Mouse (Mus musculus) testis, postnatal 14 days (tissue): Measurements from ENCODE around the gene Fcer1g.

Experiments
- DNase-seq: peaks from one replicate; pipeline ENCODE4 v3.0.0; 2021; ENCODE audit warnings: low spot score

The Fcer1g gene

DNA sequence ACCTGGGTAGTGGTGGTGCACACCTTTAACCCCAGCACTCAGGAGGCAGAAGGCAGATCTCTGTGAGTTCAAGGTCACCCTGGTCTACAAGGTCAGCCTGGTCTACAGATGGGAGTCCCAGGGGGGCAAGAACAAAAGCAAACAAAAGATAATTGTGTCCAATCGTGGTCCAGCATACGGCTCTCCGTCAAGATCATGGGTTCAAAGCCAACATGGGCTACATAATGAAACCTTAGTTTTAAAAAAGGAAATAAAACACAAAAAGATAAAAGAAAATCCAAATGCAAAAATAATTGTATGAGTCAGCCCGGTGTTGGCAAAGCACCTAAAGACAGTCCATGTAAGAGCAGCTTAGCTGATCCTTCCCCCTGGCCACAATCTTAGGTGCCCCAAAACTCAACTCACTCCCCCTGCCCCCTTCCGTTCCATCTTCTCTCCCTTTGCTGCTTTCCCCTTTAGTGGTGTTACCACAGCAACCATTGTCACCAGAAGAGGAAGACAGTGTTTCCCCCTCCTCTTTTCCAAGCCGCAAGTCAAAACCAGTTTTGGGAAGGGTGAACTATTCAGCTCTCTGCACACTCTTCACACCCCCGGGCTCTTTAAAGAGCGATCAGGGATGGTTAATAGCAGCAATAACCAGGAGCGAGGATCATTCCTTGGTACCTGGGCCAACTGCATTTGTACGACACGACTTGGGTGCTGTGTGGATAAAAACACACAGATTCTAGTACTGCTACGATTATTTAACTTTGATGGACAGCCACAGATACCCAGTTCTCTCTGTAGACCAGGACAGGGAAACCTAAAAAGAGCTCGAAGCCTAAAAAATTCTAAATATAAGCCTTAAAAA is 46.1 kb downstream of the Fcer1g start:
- no peak for DNase-seq

DNA sequence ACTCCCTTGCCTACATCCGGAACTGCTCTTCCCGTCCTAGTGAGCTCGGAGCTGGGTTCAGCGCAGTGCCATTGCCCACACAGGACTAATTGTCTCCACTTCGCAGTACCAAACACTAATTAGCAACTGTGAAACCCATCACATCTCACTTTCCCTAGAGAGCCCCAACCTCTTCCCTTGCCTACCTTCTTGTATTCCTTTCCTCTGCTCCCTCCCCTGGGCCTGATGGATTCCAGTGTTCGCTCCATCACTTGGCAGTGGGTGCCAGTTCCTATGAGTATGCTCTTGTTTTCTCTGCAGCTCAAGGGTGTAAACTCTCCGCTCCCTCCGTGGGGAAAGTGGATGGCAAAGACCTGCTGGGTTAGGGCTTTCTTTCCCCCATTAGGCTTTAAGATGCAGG is 48.5 kb downstream of the Fcer1g start:
- DNase-seq, result no peak

DNA sequence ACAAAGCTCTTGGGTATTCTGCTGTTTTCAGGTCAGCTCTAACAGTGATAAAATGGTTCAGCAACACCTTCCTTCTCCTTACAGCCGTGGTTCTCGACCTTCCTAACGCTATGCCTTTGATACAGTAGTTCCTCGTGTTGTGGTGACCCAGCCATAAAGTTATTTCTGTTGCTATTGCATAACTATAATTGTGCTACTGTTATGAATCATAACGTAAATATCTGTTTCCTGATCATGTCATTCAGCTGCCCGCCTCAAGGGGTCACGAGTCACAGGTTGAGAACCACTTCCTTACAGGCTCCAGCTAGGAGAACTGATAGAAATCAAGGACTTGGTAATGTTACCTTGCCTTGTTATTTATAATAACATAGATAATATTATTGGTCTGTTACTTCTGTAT is 49.9 kb downstream of the Fcer1g start:
- no peak for DNase-seq

DNA sequence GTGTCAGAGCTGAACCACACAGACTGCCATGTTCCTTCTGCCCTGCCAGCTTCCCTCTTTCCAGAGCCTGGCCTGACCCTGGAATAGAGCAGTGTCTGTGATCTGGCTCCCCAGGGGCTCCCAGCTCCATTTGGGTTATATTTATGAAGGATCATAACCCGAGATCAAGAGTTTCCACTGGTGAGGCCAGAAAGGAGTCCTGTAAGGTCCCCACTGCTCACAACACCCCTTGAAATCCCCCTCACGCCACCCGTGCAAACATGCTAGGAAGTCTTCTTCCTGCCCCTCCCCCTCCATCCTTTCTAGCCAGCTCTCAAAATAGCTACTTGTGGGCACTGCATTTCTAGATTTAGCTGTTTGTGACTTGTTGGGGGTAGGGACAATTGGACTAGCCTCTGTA is 50.5 kb downstream of the Fcer1g start:
- no peak for DNase-seq

DNA sequence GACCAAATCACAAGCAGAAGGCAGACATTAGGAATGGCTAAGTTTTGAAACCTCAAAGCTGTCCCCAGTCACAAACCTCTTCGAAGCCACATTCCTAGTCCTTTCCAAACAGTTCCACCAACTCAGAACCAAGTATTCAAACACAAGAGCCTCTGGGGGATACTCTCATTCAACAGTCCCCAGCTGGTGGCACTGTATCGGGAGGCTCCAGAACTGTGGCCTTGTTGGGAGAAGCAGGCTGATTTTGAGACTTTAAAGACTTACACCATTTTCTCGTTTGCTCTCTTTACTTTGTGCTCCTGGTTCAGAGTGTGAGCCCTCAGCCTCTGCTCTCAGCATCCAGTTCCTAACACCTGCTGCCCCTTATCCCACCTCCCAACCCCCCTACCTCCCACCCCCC is 51.1 kb downstream of the Fcer1g start:
- no peak for DNase-seq
